Mouse (Mus musculus) hindbrain, embryonic 12.5 days (tissue): ENCODE measurements at regions not wholly inside any gene's neighbourhood (a gene's known extent, or its start where the extent isn't known, plus 50 kb on each side); places are given as distances from the start of the nearest gene placed in this dataset.
A peak's percentile ranks its signal among the peaks of the same experiment; 100 is the strongest.

ENCODE experiments used
- ATAC-seq: fragments of 200-750 bp; cut with Nextera tagmentation; 2 replicates; pipeline ENCODE4 v1.8.0; 2017; ENCODE audit warnings: moderate TSS enrichment; ENCODE audit not compliant: low FRiP score
- H3K27ac ChIP-seq: fragments of 300-500 bp; sonication (generic); 2 replicates; pipeline ENCODE4 v1.5.1; 2016; ENCODE audit warnings: mild to moderate bottlenecking
- H3K27me3 ChIP-seq: fragments of 300-500 bp; sonication (generic); 2 replicates; pipeline ENCODE4 v1.6.1; 2016; ENCODE audit warnings: mild to moderate bottlenecking
- H3K36me3 ChIP-seq: fragments of 300-500 bp; sonication (generic); 2 replicates; pipeline ENCODE4 v1.6.1; 2016; ENCODE audit warnings: mild to moderate bottlenecking
- H3K4me1 ChIP-seq: fragments of 300-500 bp; sonication (generic); 2 replicates; pipeline ENCODE4 v1.6.1; 2016
- H3K4me2 ChIP-seq: fragments of 300-500 bp; sonication (generic); replicated peaks from 2 replicates; pipeline ENCODE4 v1.6.1; 2016; ENCODE audit warnings: mild to moderate bottlenecking
- H3K4me3 ChIP-seq: fragments of 300-500 bp; sonication (generic); 2 replicates; pipeline ENCODE4 v1.5.1; 2016; ENCODE audit warnings: mild to moderate bottlenecking
- H3K9ac ChIP-seq: fragments of 300-500 bp; sonication (generic); 2 replicates; pipeline ENCODE4 v1.6.1; 2016; ENCODE audit warnings: mild to moderate bottlenecking, moderate library complexity
- H3K9me3 ChIP-seq: fragments of 300-500 bp; sonication (generic); replicated peaks from 2 replicates; pipeline ENCODE4 v1.6.1; 2016; ENCODE audit warnings: mild to moderate bottlenecking
- WGBS: fragments of 180-500 bp; shearing (Covaris S2); methylation state at CpG from one replicate; pipeline ENCODE4 v1.1.7; 2016; 5-methylcytosine and 5-hydroxymethylcytosine counted together

- ATAC-seq, result no peak
- WGBS, result 54% methylated on average over 1 of the region's 1 CpGs
- Histone ChIP-seq H3K9ac (no peak overlapping the region), H3K27ac (no peak overlapping the region), H3K36me3 (no peaks in the 10 kb centered on the region), H3K4me1 (no peaks in the 10 kb centered on the region), H3K4me2 (no peak overlapping the region), H3K4me3 (no peak overlapping the region), H3K27me3 (no peaks in the 10 kb centered on the region), H3K9me3 (no peaks in the 10 kb centered on the region)
Measured at GRCm38 (mm10) chr1:169830596-169830995, 83.2 kb upstream of the Rgs4 start.

- Histone ChIP-seq H3K27me3 (no peaks in the 10 kb centered on the region), H3K9me3 (no peaks in the 10 kb centered on the region), H3K27ac (no peak overlapping the region), H3K36me3 (no peaks in the 10 kb centered on the region), H3K9ac (no peak overlapping the region), H3K4me3 (no peak overlapping the region), H3K4me2 (no peak overlapping the region), H3K4me1 (no peaks in the 10 kb centered on the region)
- 71% methylated on average over 7 of the region's 7 CpGs for WGBS
- ATAC-seq, result no peak
Measured at GRCm38 (mm10) chr1:169822034-169822433, 74.6 kb upstream of the Rgs4 start.

- WGBS, result 77% methylated on average over 5 of the region's 5 CpGs
- no peak overlapping the region for H3K4me2 ChIP-seq
- no peak for ATAC-seq
- no peaks in the 10 kb centered on the region for H3K4me1 ChIP-seq
- no peaks in the 10 kb centered on the region for H3K36me3 ChIP-seq
- H3K9me3 ChIP-seq, result no peaks in the 10 kb centered on the region
- H3K4me3 ChIP-seq, result no peak overlapping the region
- H3K27me3 ChIP-seq, result no peaks in the 10 kb centered on the region
- H3K9ac ChIP-seq, result no peak overlapping the region
- no peak overlapping the region for H3K27ac ChIP-seq
Measured at GRCm38 (mm10) chr1:169819404-169819949, 72.0 kb upstream of the Rgs4 start.

- no peak for ATAC-seq
- Histone ChIP-seq H3K4me2 (no peak overlapping the region), H3K27me3 (no peaks in the 10 kb centered on the region), H3K9me3 (no peaks in the 10 kb centered on the region), H3K36me3 (no peaks in the 10 kb centered on the region), H3K27ac (no peak overlapping the region), H3K4me1 (peaks cover 2% of the 10 kb centered on the region; the same call in 1 of the 2 replicates), H3K9ac (no peak overlapping the region), H3K4me3 (no peak overlapping the region)
- WGBS, result 66% methylated on average over 6 of the region's 6 CpGs
Measured at GRCm38 (mm10) chr1:169816939-169817338, 69.5 kb upstream of the Rgs4 start.

- peak; percentile 68 for ATAC-seq
- Histone ChIP-seq H3K4me2 (no peak overlapping the region), H3K9me3 (no peaks in the 10 kb centered on the region), H3K4me3 (no peak overlapping the region), H3K9ac (no peak overlapping the region), H3K27ac (peak overlapping the region; percentile 57; the same call in 1 of the 2 replicates), H3K27me3 (no peaks in the 10 kb centered on the region), H3K36me3 (no peaks in the 10 kb centered on the region), H3K4me1 (peaks cover 2% of the 10 kb centered on the region; the same call in 1 of the 2 replicates)
- WGBS, result 71% methylated on average over 9 of the region's 9 CpGs
Measured at GRCm38 (mm10) chr1:169812512-169813101, 65.2 kb upstream of the Rgs4 start.

- Histone ChIP-seq H3K4me2 (no peak overlapping the region), H3K4me3 (no peak overlapping the region), H3K27ac (no peak overlapping the region), H3K27me3 (no peaks in the 10 kb centered on the region), H3K4me1 (no peaks in the 10 kb centered on the region), H3K36me3 (no peaks in the 10 kb centered on the region), H3K9me3 (no peaks in the 10 kb centered on the region), H3K9ac (no peak overlapping the region)
- WGBS, result 91% methylated on average over 4 of the region's 4 CpGs
- ATAC-seq, result no peak
Measured at GRCm38 (mm10) chr1:169803428-169804138, 56.1 kb upstream of the Rgs4 start.

GRCm38 (mm10) chr1:169802868-169803267, 55.4 kb upstream of the Rgs4 start:
- WGBS, result 97% methylated on average over 4 of the region's 4 CpGs
- no peak overlapping the region for H3K4me2 ChIP-seq
- H3K9ac ChIP-seq, result no peak overlapping the region
- no peaks in the 10 kb centered on the region for H3K27me3 ChIP-seq
- H3K4me1 ChIP-seq, result no peaks in the 10 kb centered on the region
- no peak for ATAC-seq
- H3K36me3 ChIP-seq, result no peaks in the 10 kb centered on the region
- H3K27ac ChIP-seq, result no peak overlapping the region
- H3K9me3 ChIP-seq, result no peaks in the 10 kb centered on the region
- H3K4me3 ChIP-seq, result no peak overlapping the region

GRCm38 (mm10) chr1:169802053-169802830, 54.8 kb upstream of the Rgs4 start:
- ATAC-seq, result no peak
- no peak overlapping the region for H3K9ac ChIP-seq
- no peaks in the 10 kb centered on the region for H3K27me3 ChIP-seq
- no peaks in the 10 kb centered on the region for H3K36me3 ChIP-seq
- no peak overlapping the region for H3K27ac ChIP-seq
- 86% methylated on average over 8 of the region's 8 CpGs for WGBS
- H3K9me3 ChIP-seq, result no peaks in the 10 kb centered on the region
- no peak overlapping the region for H3K4me3 ChIP-seq
- no peak overlapping the region for H3K4me2 ChIP-seq
- no peaks in the 10 kb centered on the region for H3K4me1 ChIP-seq
